Mouse (Mus musculus) megakaryocyte, embryonic 14.5 days (primary cell): Measurements from ENCODE around the gene Auts2.

ENCODE experiments used
- FLI1 ChIP-seq: IDR thresholded peaks from 2 replicates; pipeline ENCODE4 v1.6.1; 2012; ENCODE audit warnings: low read length, inconsistent platforms, mixed read lengths
- GATA1 ChIP-seq: IDR thresholded peaks from 3 replicates; pipeline ENCODE4 v1.6.1; 2012; ENCODE audit warnings: mixed read lengths, low read length, inconsistent platforms, borderline replicate concordance

DNA sequence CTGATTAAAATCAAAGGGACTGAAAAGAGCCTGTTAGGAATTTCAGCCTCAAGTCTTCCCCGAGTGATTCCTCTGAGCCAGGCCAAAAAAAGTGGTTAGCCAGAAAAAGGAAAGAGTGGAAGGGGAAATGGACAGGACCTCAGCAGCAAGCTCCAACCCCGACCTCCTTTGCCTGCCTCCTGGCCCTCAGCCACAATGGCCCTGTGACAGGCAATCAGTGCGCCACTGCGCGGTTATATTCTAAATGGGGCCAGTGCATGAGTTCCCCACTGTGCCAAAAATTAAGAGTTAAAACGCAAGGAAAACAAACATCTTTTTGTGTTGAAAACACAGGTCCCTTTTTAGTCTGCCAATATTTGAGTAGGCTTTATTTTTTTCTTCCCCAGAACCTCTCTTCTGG lies 755.1 kb downstream of the Auts2 start:
- no peak for TF ChIP-seq GATA1
- TF ChIP-seq FLI1: no peak
